ENCODE assay signal across 11 mouse cellular contexts in the genomic region with DNA sequence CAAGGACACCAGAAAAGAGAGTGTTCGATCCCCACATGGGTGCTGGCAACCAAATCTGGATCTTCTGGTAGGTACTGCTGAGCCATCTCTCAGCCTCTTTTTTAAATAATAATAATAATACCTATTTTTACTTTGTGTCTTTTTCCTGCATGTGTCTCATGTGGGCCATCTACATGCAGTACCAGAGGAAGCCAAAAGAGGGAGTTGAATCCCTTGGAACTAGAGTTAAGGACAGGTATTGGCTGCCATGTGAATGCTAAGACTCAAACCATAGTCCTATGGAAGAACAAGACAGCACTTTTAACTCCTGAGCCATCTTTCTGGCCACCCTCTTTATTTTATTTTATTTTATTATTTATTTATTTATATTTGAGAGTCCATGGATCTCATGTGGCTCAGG. TPM values are rescaled to one million over a fixed set of nuclear protein-coding genes. Genes with fewer than 3 reads are reported as not detected.
A peak's percentile ranks its signal among the peaks of the same experiment; 100 is the strongest.
DNase-seq lines count a peak whose midpoint lies in the region; ATAC-seq and TF ChIP-seq lines count a peak whose summit lies in the region.
"Had no signal": no experiment of that assay in that cellular context is flagged by ENCODE, and none has a peak within 500 bp of the region (broad histone marks: within the 10 kb centered on the region; RNA-seq: fewer than 3 reads in every experiment).

No protein-coding gene starts in this region.

- no peak overlapping the region for H3ac ChIP-seq in myocyte (ENCODE audit: control insufficient read depth, insufficient read length)

- no peak overlapping the region for H3K27ac ChIP-seq in liver, embryonic 11.5 days (ENCODE audit: low read depth, low read length)
- H3K27ac ChIP-seq: embryonic facial prominence, embryonic 12.5 days; macrophage had no signal

- peaks cover 6% of the 10 kb centered on the region for H3K4me1 ChIP-seq in liver, embryonic 11.5 days (replicated peaks; ENCODE audit: control insufficient read depth, insufficient read depth, low read length)

- peaks cover 14% of the 10 kb centered on the region; the same call in 1 of the 2 replicates for H3K36me3 ChIP-seq in liver, embryonic 11.5 days (ENCODE audit: control insufficient read depth, insufficient read depth, low read length)
- H3K36me3 ChIP-seq in myocyte (ENCODE audit: control insufficient read depth, insufficient read depth) = peaks cover 15% of the 10 kb centered on the region

- no peak overlapping the region for H3K4me3 ChIP-seq in liver, embryonic 11.5 days (ENCODE audit: low read depth, low read length)
- no peak overlapping the region for H3K4me3 ChIP-seq in myocyte
- H3K4me3 ChIP-seq: embryonic facial prominence, embryonic 12.5 days had no signal

- no peak for TF ChIP-seq POLR2A in myocyte (IDR thresholded peaks at IDR 0.05; ENCODE audit: insufficient read length, low read depth)

- H3K4me2 ChIP-seq in liver, embryonic 11.5 days = no peak overlapping the region
- H3K4me2 ChIP-seq in myocyte (ENCODE audit: low read depth) = peak overlapping the region; percentile 91
- H3K4me2 ChIP-seq: embryonic facial prominence, embryonic 12.5 days had no signal

- H3K9ac ChIP-seq in liver, embryonic 11.5 days (ENCODE audit: low read depth, low read length) = no peak overlapping the region
- H3K9ac ChIP-seq: embryonic facial prominence, embryonic 12.5 days had no signal

- H3K79me2 ChIP-seq in myocyte (ENCODE audit: control insufficient read depth, insufficient read depth) = peaks cover 31% of the 10 kb centered on the region

- no peaks in the 10 kb centered on the region for H3K9me3 ChIP-seq in liver, embryonic 11.5 days (ENCODE audit: control insufficient read depth, low read length)
- H3K9me3 ChIP-seq: embryonic facial prominence, embryonic 12.5 days had no signal

- peak; percentile 24 for DNase-seq in adrenal gland, postnatal 14 days
- no peak for DNase-seq in adrenal gland, adult 8-10 months
- DNase-seq in liver (peak; percentile 23), WW6 (ENCODE audit: low read depth, low spot score) (peak; percentile 22)
- DNase-seq in liver, embryonic 11.5 days (ENCODE audit: low spot score) = no peak
- no peak for DNase-seq in left cerebral cortex, adult 18-20 months (ENCODE audit: low spot score in 2 of 2)

- no peaks in the 10 kb centered on the region for H3K27me3 ChIP-seq in liver, embryonic 11.5 days (replicated peaks; ENCODE audit: control insufficient read depth, insufficient read depth, low read length)
- no peaks in the 10 kb centered on the region for H3K27me3 ChIP-seq in myocyte (ENCODE audit: control insufficient read depth, insufficient read depth, insufficient read length)
- H3K27me3 ChIP-seq: embryonic facial prominence, embryonic 12.5 days had no signal

- ATAC-seq in liver, embryonic 11.5 days (replicated peaks; ENCODE audit: low FRiP score) = no peak
- ATAC-seq in erythroid progenitor cell, adult 5-6 weeks (replicated peaks; ENCODE audit: low FRiP score, poor library complexity, severe bottlenecking) = no peak
- ATAC-seq: hindbrain, embryonic 16.5 days had no signal

- 92% methylated on average over 1 of the region's 1 CpGs for WGBS in liver, embryonic 11.5 days

TF ChIP-seq in myocyte, 11 proteins besides CTCF, POLR2A, EP300 and RAD21:
- TF ChIP-seq MYOG (IDR thresholded peaks at IDR 0.05; ENCODE audit: control insufficient read depth in 1 of 3, insufficient read depth in 1 of 3, insufficient read length in 2 of 3, low read depth in 2 of 3) (no peak), TCF12 (IDR thresholded peaks at IDR 0.05; ENCODE audit: insufficient read depth, poor library complexity, severe bottlenecking) (no peak), POLR2AphosphoS2 (IDR thresholded peaks at IDR 0.05; ENCODE audit: insufficient read length, low read depth) (no peak), SRF (IDR thresholded peaks at IDR 0.05; ENCODE audit: control insufficient read depth, insufficient read length, low read depth) (no peak), MAX (IDR thresholded peaks at IDR 0.05; ENCODE audit: low read depth) (no peak), USF1 (IDR thresholded peaks at IDR 0.05; ENCODE audit: low read depth) (no peak), E2F4 (IDR thresholded peaks at IDR 0.05; ENCODE audit: insufficient read depth) (no peak), TCF3 (IDR thresholded peaks at IDR 0.05; ENCODE audit: insufficient read length, low read depth) (no peak), CEBPB (IDR thresholded peaks at IDR 0.05; ENCODE audit: insufficient read depth, poor library complexity, severe bottlenecking) (no peak), REST (IDR thresholded peaks at IDR 0.05; ENCODE audit: insufficient read depth, insufficient read length) (no peak), MYOD1 (IDR thresholded peaks at IDR 0.05; ENCODE audit: control insufficient read depth in 1 of 3, insufficient read length in 2 of 3, low read depth in 2 of 3) (no peak)

RNA-seq across cellular contexts. Expression of a gene that starts 3.3 kb away (rescaled TPM):
- 32.0 and 58.2 TPM in 2 replicates for total RNA-seq in adrenal gland, postnatal 14 days (2021)
- 10 to 100 TPM; 38.3 to 87.2 (median 74.2) TPM for total RNA-seq in adrenal gland, adult 8-10 months (2022)
- 91.0 and 108 TPM in 2 replicates for polyA plus RNA-seq in liver, embryonic 11.5 days (2014; fragmentation: Nextera tagmentation; extraction: Ambion mirVana)
- 23.6 TPM for polyA plus RNA-seq in myocyte (2012; fragmentation: generic; extraction: Trizol)
- 16.3 and 21.3 TPM in 2 replicates for total RNA-seq in erythroid progenitor cell, adult 5-6 weeks (2015; ENCODE audit: low replicate concordance)
- total RNA-seq in erythroid progenitor cell, adult 5-6 weeks (2017; ENCODE audit: low replicate concordance) = 11.0 and 25.8 TPM in 2 replicates
- 10 to 100 TPM; 35.6 to 44.1 TPM for total RNA-seq in left cerebral cortex, adult 18-20 months (2021)

RNA-seq across cellular contexts. Expression of a gene that starts 16.9 kb away (rescaled TPM):
- total RNA-seq in adrenal gland, postnatal 14 days (2021) = 37.6 and 38.4 TPM in 2 replicates
- 10 to 100 TPM; 44.7 to 54.1 (median 49.6) TPM for total RNA-seq in adrenal gland, adult 8-10 months (2022)
- 17.5 and 18.0 TPM in 2 replicates for polyA plus RNA-seq in liver, embryonic 11.5 days (2014; fragmentation: Nextera tagmentation; extraction: Ambion mirVana)
- polyA plus RNA-seq in myocyte (2012; fragmentation: generic; extraction: Trizol) = 6.5 TPM
- total RNA-seq in erythroid progenitor cell, adult 5-6 weeks (2015; ENCODE audit: low replicate concordance) = 42.5 and 62.9 TPM in 2 replicates
- total RNA-seq in erythroid progenitor cell, adult 5-6 weeks (2017; ENCODE audit: low replicate concordance) = 36.3 and 43.9 TPM in 2 replicates
- 100 to 1,000 TPM in 1 of 2 experiments, 10 to 100 TPM in 1; 96.8 to 100 TPM for total RNA-seq in left cerebral cortex, adult 18-20 months (2021)

RNA-seq across cellular contexts. Expression of a gene that starts 59.4 kb away (rescaled TPM):
- total RNA-seq in adrenal gland, postnatal 14 days (2021) = not detected in 2 replicates
- total RNA-seq in adrenal gland, adult 8-10 months (2022) = not detected
- not detected in 2 replicates for polyA plus RNA-seq in liver, embryonic 11.5 days (2014; fragmentation: Nextera tagmentation; extraction: Ambion mirVana)
- 0.08 TPM for polyA plus RNA-seq in myocyte (2012; fragmentation: generic; extraction: Trizol)
- not detected in 2 replicates for total RNA-seq in erythroid progenitor cell, adult 5-6 weeks (2015; ENCODE audit: low replicate concordance)
- total RNA-seq in erythroid progenitor cell, adult 5-6 weeks (2017; ENCODE audit: low replicate concordance) = not detected in 2 replicates
- total RNA-seq in left cerebral cortex, adult 18-20 months (2021) = not detected
- polyA plus RNA-seq: embryonic facial prominence, embryonic 12.5 days; hindbrain, embryonic 16.5 days; macrophage had no signal

Comparison
In these comparisons a context has a peak if more than half of its experiments do, and no peak if none do; other contexts are left out.
1. DNase-seq: peak in adrenal gland, postnatal 14 days (single experiment), liver (single experiment) and WW6 (single experiment); none in adrenal gland, adult 8-10 months (single experiment), liver, embryonic 11.5 days (single experiment) and left cerebral cortex, adult 18-20 months (0 of 2).